Mouse (Mus musculus) limb, embryonic 11.5 days (tissue): ENCODE data around the gene Atoh7. TPM values are rescaled to one million over a fixed set of nuclear protein-coding genes. Genes with fewer than 3 reads are reported as not detected.

Experiments
- ATAC-seq: fragments of 200-750 bp; cut with Nextera tagmentation; 2 replicates; pipeline ENCODE4 v1.8.0; 2017; ENCODE audit warnings: low read depth; ENCODE audit not compliant: insufficient number of reproducible peaks, low FRiP score, low TSS enrichment
- DNase-seq: peaks from one replicate; pipeline ENCODE4 v3.0.0-alpha.2; 2015; ENCODE audit warnings: low spot score
- H3K27ac ChIP-seq: fragments of 300-500 bp; sonication (generic); replicated peaks from 2 replicates; pipeline ENCODE4 v1.5.1; 2014; ENCODE audit warnings: low read depth, mild to moderate bottlenecking, low read length
- H3K27me3 ChIP-seq: fragments of 300-500 bp; sonication (generic); 2 replicates; pipeline ENCODE4 v1.6.1; 2014; ENCODE audit warnings: mild to moderate bottlenecking, low read length, mixed read lengths; ENCODE audit not compliant: control insufficient read depth, insufficient read depth
- H3K36me3 ChIP-seq: fragments of 300-500 bp; sonication (generic); 2 replicates; pipeline ENCODE4 v1.6.1; 2014; ENCODE audit warnings: mild to moderate bottlenecking, low read length, moderate library complexity, mixed read lengths; ENCODE audit not compliant: control insufficient read depth, insufficient read depth
- H3K4me1 ChIP-seq: fragments of 300-500 bp; sonication (generic); 2 replicates; pipeline ENCODE4 v1.6.1; 2014; ENCODE audit warnings: low read length, mixed read lengths; ENCODE audit not compliant: control insufficient read depth, insufficient read depth
- H3K4me2 ChIP-seq: fragments of 300-500 bp; sonication (generic); 2 replicates; pipeline ENCODE4 v1.6.1; 2014; ENCODE audit warnings: low read depth, mild to moderate bottlenecking, moderate library complexity; ENCODE audit not compliant: severe bottlenecking
- H3K4me3 ChIP-seq: fragments of 300-500 bp; sonication (generic); 2 replicates; pipeline ENCODE4 v1.5.1; 2014; ENCODE audit warnings: low read depth, low read length
- H3K9ac ChIP-seq: fragments of 300-500 bp; sonication (generic); 2 replicates; pipeline ENCODE4 v1.6.1; 2014; ENCODE audit warnings: mild to moderate bottlenecking, low read length
- H3K9me3 ChIP-seq: fragments of 300-500 bp; sonication (generic); 2 replicates; pipeline ENCODE4 v1.6.1; 2016; ENCODE audit warnings: low read length; ENCODE audit not compliant: control insufficient read depth
- WGBS: fragments of 180-500 bp; shearing (Covaris S2); extraction: QIAGEN DNeasy Blood & Tissue Kit; methylation state at CpG from one replicate; pipeline ENCODE4 v1.1.7; 2014; 5-methylcytosine and 5-hydroxymethylcytosine counted together
- polyA plus RNA-seq: library from polyadenylated mRNA; unstranded; fragments of >200 nt; fragmentation: Nextera tagmentation; extraction: Ambion mirVana; gene quantifications from 2 replicates; pipeline ENCODE4 v1.2.1, GENCODE M21; 2014

Gene Atoh7
- polyA plus RNA-seq, 1 experiment from 2014 or later, result 0.56 TPM

GRCm38 (mm10) chr10:63113027-63113604 lies 13.7 kb downstream of the Atoh7 start:
- no peak overlapping the region for H3K27ac ChIP-seq
- H3K4me1 ChIP-seq, result no peaks in the 10 kb centered on the region
- H3K4me3 ChIP-seq, result no peak overlapping the region
- ATAC-seq, result no peak
- H3K9me3 ChIP-seq, result no peaks in the 10 kb centered on the region
- H3K4me2 ChIP-seq, result no peak overlapping the region
- H3K9ac ChIP-seq, result no peak overlapping the region
- no peaks in the 10 kb centered on the region for H3K27me3 ChIP-seq
- WGBS, result 60% methylated on average over 5 of the region's 5 CpGs
- no peaks in the 10 kb centered on the region for H3K36me3 ChIP-seq
- DNase-seq, result no peak

- Histone ChIP-seq H3K9me3 (no peaks in the 10 kb centered on the region), H3K4me1 (no peaks in the 10 kb centered on the region), H3K4me2 (no peak overlapping the region), H3K27ac (no peak overlapping the region), H3K27me3 (no peaks in the 10 kb centered on the region), H3K9ac (no peak overlapping the region), H3K36me3 (no peaks in the 10 kb centered on the region), H3K4me3 (no peak overlapping the region)
- WGBS, result 85% methylated on average over 6 of the region's 6 CpGs
- DNase-seq (no peak), ATAC-seq (no peak)
Observed at GRCm38 (mm10) chr10:63113716-63114360, 14.4 kb downstream of the Atoh7 start.

GRCm38 (mm10) chr10:63115881-63116280 lies 16.4 kb downstream of the Atoh7 start:
- 88% methylated on average over 15 of the region's 15 CpGs for WGBS
- H3K9me3 ChIP-seq, result no peaks in the 10 kb centered on the region
- no peaks in the 10 kb centered on the region for H3K4me1 ChIP-seq
- no peaks in the 10 kb centered on the region for H3K27me3 ChIP-seq
- H3K4me3 ChIP-seq, result no peak overlapping the region
- H3K9ac ChIP-seq, result no peak overlapping the region
- H3K36me3 ChIP-seq, result no peaks in the 10 kb centered on the region
- DNase-seq (no peak), ATAC-seq (no peak)
- H3K4me2 ChIP-seq, result no peak overlapping the region
- H3K27ac ChIP-seq, result no peak overlapping the region

GRCm38 (mm10) chr10:63116376-63116775 lies 16.9 kb downstream of the Atoh7 start:
- ATAC-seq (no peak), DNase-seq (no peak)
- no peaks in the 10 kb centered on the region for H3K27me3 ChIP-seq
- H3K9me3 ChIP-seq, result no peaks in the 10 kb centered on the region
- no peak overlapping the region for H3K4me2 ChIP-seq
- no peak overlapping the region for H3K27ac ChIP-seq
- WGBS, result 93% methylated on average over 9 of the region's 9 CpGs
- no peak overlapping the region for H3K4me3 ChIP-seq
- no peak overlapping the region for H3K9ac ChIP-seq
- H3K4me1 ChIP-seq, result no peaks in the 10 kb centered on the region
- H3K36me3 ChIP-seq, result no peaks in the 10 kb centered on the region

GRCm38 (mm10) chr10:63117583-63117982 lies 18.1 kb downstream of the Atoh7 start:
- ATAC-seq (no peak), DNase-seq (no peak)
- H3K4me1 ChIP-seq, result no peaks in the 10 kb centered on the region
- no peak overlapping the region for H3K4me3 ChIP-seq
- no peak overlapping the region for H3K27ac ChIP-seq
- H3K9ac ChIP-seq, result no peak overlapping the region
- H3K9me3 ChIP-seq, result no peaks in the 10 kb centered on the region
- H3K36me3 ChIP-seq, result no peaks in the 10 kb centered on the region
- WGBS, result 93% methylated on average over 8 of the region's 8 CpGs
- no peaks in the 10 kb centered on the region for H3K27me3 ChIP-seq
- no peak overlapping the region for H3K4me2 ChIP-seq

GRCm38 (mm10) chr10:63119916-63120315 lies 20.5 kb downstream of the Atoh7 start:
- Histone ChIP-seq H3K27me3 (no peaks in the 10 kb centered on the region), H3K4me3 (no peak overlapping the region), H3K4me2 (no peak overlapping the region), H3K9me3 (no peaks in the 10 kb centered on the region), H3K4me1 (no peaks in the 10 kb centered on the region), H3K27ac (no peak overlapping the region), H3K9ac (no peak overlapping the region), H3K36me3 (no peaks in the 10 kb centered on the region)
- WGBS, result 81% methylated on average over 14 of the region's 14 CpGs
- ATAC-seq (no peak), DNase-seq (no peak)

GRCm38 (mm10) chr10:63121961-63122360 lies 22.5 kb downstream of the Atoh7 start:
- H3K4me1 ChIP-seq, result no peaks in the 10 kb centered on the region
- 88% methylated on average over 14 of the region's 14 CpGs for WGBS
- H3K27me3 ChIP-seq, result no peaks in the 10 kb centered on the region
- no peak overlapping the region for H3K27ac ChIP-seq
- no peaks in the 10 kb centered on the region for H3K9me3 ChIP-seq
- H3K36me3 ChIP-seq, result no peaks in the 10 kb centered on the region
- H3K4me3 ChIP-seq, result no peak overlapping the region
- H3K9ac ChIP-seq, result no peak overlapping the region
- DNase-seq (no peak), ATAC-seq (no peak)
- H3K4me2 ChIP-seq, result no peak overlapping the region

GRCm38 (mm10) chr10:63122516-63122915 lies 23.1 kb downstream of the Atoh7 start:
- peak; percentile 47; the same call in 1 of the 2 replicates for ATAC-seq
- H3K27ac ChIP-seq, result no peak overlapping the region
- H3K4me3 ChIP-seq, result no peak overlapping the region
- H3K9ac ChIP-seq, result no peak overlapping the region
- DNase-seq, result peak; percentile 48
- WGBS, result 30% methylated on average over 8 of the region's 8 CpGs
- no peaks in the 10 kb centered on the region for H3K27me3 ChIP-seq
- H3K36me3 ChIP-seq, result no peaks in the 10 kb centered on the region
- no peaks in the 10 kb centered on the region for H3K9me3 ChIP-seq
- H3K4me1 ChIP-seq, result no peaks in the 10 kb centered on the region
- H3K4me2 ChIP-seq, result no peak overlapping the region

GRCm38 (mm10) chr10:63123141-63123540 lies 23.7 kb downstream of the Atoh7 start:
- ATAC-seq (no peak), DNase-seq (no peak)
- no peaks in the 10 kb centered on the region for H3K36me3 ChIP-seq
- no peaks in the 10 kb centered on the region for H3K4me1 ChIP-seq
- H3K27me3 ChIP-seq, result no peaks in the 10 kb centered on the region
- H3K27ac ChIP-seq, result no peak overlapping the region
- WGBS, result 87% methylated on average over 8 of the region's 8 CpGs
- H3K9me3 ChIP-seq, result no peaks in the 10 kb centered on the region
- H3K4me3 ChIP-seq, result no peak overlapping the region
- H3K9ac ChIP-seq, result no peak overlapping the region
- no peak overlapping the region for H3K4me2 ChIP-seq
